Mouse (Mus musculus) liver, embryonic 14.5 days (tissue): ENCODE results near the gene Kpna7. TPM values are rescaled to one million over a fixed set of nuclear protein-coding genes. Genes with fewer than 3 reads are reported as not detected.

ENCODE experiments used
- ATAC-seq: fragments of 200-750 bp; cut with Nextera tagmentation; 2 replicates; pipeline ENCODE4 v1.8.0; 2017; ENCODE audit warnings: moderate number of reproducible peaks, mild to moderate bottlenecking, moderate library complexity; ENCODE audit not compliant: insufficient read depth
- DNase-seq, 3 experiments: peaks; one replicate each; pipeline ENCODE4 v3.0.0-alpha.2; 2012 to 2013; ENCODE audit warnings: low read depth in 3 of 3, low spot score in 3 of 3
- H3K27ac ChIP-seq: fragments of 300-500 bp; sonication (generic); 2 replicates; pipeline ENCODE4 v1.5.1; 2014; ENCODE audit warnings: moderate library complexity, mild to moderate bottlenecking, control low read depth, inconsistent platforms
- H3K27me3 ChIP-seq: fragments of 300-500 bp; sonication (generic); 2 replicates; pipeline ENCODE4 v1.6.1; 2014; ENCODE audit warnings: mild to moderate bottlenecking, low read length, moderate library complexity; ENCODE audit not compliant: control insufficient read depth, insufficient read depth
- H3K36me3 ChIP-seq: fragments of 300-500 bp; sonication (generic); replicated peaks from 2 replicates; pipeline ENCODE4 v1.6.1; 2014; ENCODE audit warnings: low read depth; ENCODE audit not compliant: control insufficient read depth, insufficient read depth
- H3K4me1 ChIP-seq, 2 experiments: fragments of 200-500 bp in 1 of 2; fragments of 300-500 bp in 1 of 2; sonication (generic) in 1 of 2; replicated peaks; 2 replicates each; pipeline ENCODE4 v1.6.1; 2012 to 2014; ENCODE audit warnings: antibody characterized with exemption in 1 of 2, inconsistent platforms in 1 of 2, low read length in 1 of 2; ENCODE audit not compliant: control insufficient read depth in 2 of 2, insufficient read depth in 2 of 2
- H3K4me2 ChIP-seq: fragments of 300-500 bp; sonication (generic); 2 replicates; pipeline ENCODE4 v1.6.1; 2014; ENCODE audit warnings: low read depth, mild to moderate bottlenecking, control low read depth, moderate library complexity
- H3K4me3 ChIP-seq, 2 experiments: fragments of 200-500 bp in 1 of 2; fragments of 300-500 bp in 1 of 2; sonication (generic) in 1 of 2; 2 replicates each; pipeline ENCODE4 v1.5.1; 2012 to 2014; ENCODE audit warnings: low read depth in 2 of 2, low read length in 2 of 2, mild to moderate bottlenecking in 2 of 2, control low read depth in 1 of 2, inconsistent platforms in 1 of 2, moderate library complexity in 1 of 2; ENCODE audit not compliant: insufficient read depth in 1 of 2
- H3K9ac ChIP-seq: fragments of 300-500 bp; sonication (generic); replicated peaks from 2 replicates; pipeline ENCODE4 v1.6.1; 2014; ENCODE audit warnings: mild to moderate bottlenecking, control low read depth, moderate library complexity
- H3K9me3 ChIP-seq: fragments of 300-500 bp; sonication (generic); 2 replicates; pipeline ENCODE4 v1.6.1; 2016; ENCODE audit warnings: low read length, mixed read lengths; ENCODE audit not compliant: control insufficient read depth
- CTCF ChIP-seq: IDR thresholded peaks from 2 replicates; pipeline ENCODE4 v1.5.1; 2016; ENCODE audit warnings: antibody characterized with exemption, low read depth, control low read depth
- EP300 ChIP-seq: IDR thresholded peaks from 2 replicates; pipeline ENCODE4 v1.6.1; 2016; ENCODE audit warnings: antibody characterized with exemption, low read depth
- WGBS: fragments of 180-500 bp; shearing (Covaris S2); extraction: QIAGEN DNeasy Blood & Tissue Kit; methylation state at CpG from one replicate; pipeline ENCODE4 v1.1.7; 2014; ENCODE audit not compliant: insufficient replicate concordance; 5-methylcytosine and 5-hydroxymethylcytosine counted together
- polyA plus RNA-seq, 2 experiments: library from polyadenylated mRNA; depleted of rRNA in 1 of 2; stranded (reverse) in 1 of 2; unstranded in 1 of 2; fragments of >200 nt; fragmentation: Nextera tagmentation in 1 of 2; extraction: Ambion mirVana in 1 of 2; gene quantifications; 2 replicates each; pipeline versions ENCODE4 v1.2.1 to v1.2.3; 2012 to 2014

Gene Kpna7
- polyA plus RNA-seq, 2 experiments: 0.04 to 0.11 TPM

GRCm38 (mm10) chr5:145118461-145118860 lies 34.6 kb upstream of the Kpna7 start:
- Histone ChIP-seq H3K36me3 (no peaks in the 10 kb centered on the region), H3K9ac (no peak overlapping the region), H3K9me3 (no peaks in the 10 kb centered on the region), H3K4me3 (no peak overlapping the region), H3K4me1 (no peaks in the 10 kb centered on the region), H3K4me2 (no peak overlapping the region), H3K27ac (no peak overlapping the region), H3K27me3 (no peaks in the 10 kb centered on the region)
- 78% methylated on average over 5 of the region's 5 CpGs for WGBS
- TF ChIP-seq EP300 (no peak), CTCF (no peak)
- ATAC-seq (no peak), DNase-seq (no peak)

- Histone ChIP-seq H3K9me3 (no peaks in the 10 kb centered on the region), H3K36me3 (no peaks in the 10 kb centered on the region), H3K4me2 (no peak overlapping the region), H3K27ac (no peak overlapping the region), H3K9ac (no peak overlapping the region), H3K4me3 (no peak overlapping the region), H3K4me1 (no peaks in the 10 kb centered on the region), H3K27me3 (no peaks in the 10 kb centered on the region)
- no peak for TF ChIP-seq CTCF
- TF ChIP-seq EP300: no peak
- DNase-seq (no peak), ATAC-seq (no peak)
- WGBS: 68% methylated on average over 6 of the region's 6 CpGs
These were observed 34.2 kb upstream of the Kpna7 start for GRCm38 (mm10) chr5:145118005-145118404.

- 34% methylated on average over 10 of the region's 10 CpGs for WGBS
- TF ChIP-seq EP300 (no peak), CTCF (peak; percentile 89)
- ATAC-seq (peak; percentile 11; the same call in 1 of the 2 replicates), DNase-seq (no peak)
- Histone ChIP-seq H3K4me1 (no peaks in the 10 kb centered on the region), H3K36me3 (no peaks in the 10 kb centered on the region), H3K27me3 (no peaks in the 10 kb centered on the region), H3K4me2 (peak overlapping the region; percentile 71; the same call in 1 of the 2 replicates), H3K27ac (no peak overlapping the region), H3K9me3 (no peaks in the 10 kb centered on the region), H3K4me3 (no peak overlapping the region), H3K9ac (no peak overlapping the region)
These were observed 33.1 kb upstream of the Kpna7 start for GRCm38 (mm10) chr5:145116916-145117315.

DNA sequence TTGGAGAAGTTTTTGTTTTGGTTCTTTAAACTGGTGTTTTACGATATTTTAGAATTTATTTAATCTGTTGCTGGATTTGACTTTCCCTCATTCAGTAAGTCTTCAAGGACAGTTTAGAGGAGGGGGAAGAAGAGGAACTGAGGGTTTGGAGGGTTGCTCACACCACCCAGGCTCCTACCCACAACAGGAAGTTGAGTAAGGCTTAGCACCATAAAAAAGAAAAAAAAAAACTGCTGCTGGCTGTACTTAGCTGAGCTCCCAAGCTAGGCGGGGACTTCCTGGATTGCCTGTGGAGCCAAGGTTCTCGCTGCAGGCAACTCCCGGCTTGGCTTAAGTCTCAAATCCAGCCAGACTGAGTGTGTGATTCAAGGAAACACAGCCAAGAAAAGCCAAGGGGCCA lies 32.5 kb upstream of the Kpna7 start:
- Histone ChIP-seq H3K36me3 (no peaks in the 10 kb centered on the region), H3K4me2 (peak overlapping the region; percentile 71), H3K27ac (no peak overlapping the region), H3K27me3 (no peaks in the 10 kb centered on the region), H3K4me3 (peak overlapping the region in 1 of 2 experiments; percentile 16; a peak in 1 of 4 replicates), H3K4me1 (no peaks in the 10 kb centered on the region), H3K9me3 (no peaks in the 10 kb centered on the region), H3K9ac (no peak overlapping the region)
- TF ChIP-seq EP300 (no peak), CTCF (no peak)
- ATAC-seq (no peak), DNase-seq (no peak)
- 10% methylated on average over 4 of the region's 4 CpGs for WGBS

DNA sequence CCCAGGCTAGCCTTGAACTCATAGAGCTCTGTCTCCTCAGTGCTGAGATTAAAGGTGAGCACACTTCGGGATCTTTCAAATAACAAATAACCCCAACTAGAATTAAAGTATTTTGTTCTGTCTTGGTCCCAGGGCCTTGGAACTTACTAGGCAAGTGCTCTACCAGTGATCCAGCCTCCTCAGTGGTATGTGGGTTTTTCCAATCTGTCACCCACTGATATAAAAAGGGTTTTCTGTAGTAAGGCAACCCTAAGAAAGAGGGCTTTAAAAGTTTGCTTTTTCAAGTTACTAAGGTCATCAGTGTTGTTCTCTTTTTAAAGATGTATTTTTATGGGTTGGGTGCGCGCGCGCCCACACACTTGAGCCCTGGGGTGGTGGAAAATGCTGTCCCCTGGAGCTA lies 31.9 kb upstream of the Kpna7 start:
- Histone ChIP-seq H3K4me3 (peak overlapping the region in 1 of 2 experiments; percentile 14; a peak in 1 of 4 replicates), H3K36me3 (no peaks in the 10 kb centered on the region), H3K4me2 (peak overlapping the region; percentile 71), H3K4me1 (no peaks in the 10 kb centered on the region), H3K27me3 (no peaks in the 10 kb centered on the region), H3K27ac (no peak overlapping the region), H3K9me3 (no peaks in the 10 kb centered on the region), H3K9ac (no peak overlapping the region)
- WGBS: 70% methylated on average over 5 of the region's 5 CpGs
- ATAC-seq (no peak), DNase-seq (no peak)
- TF ChIP-seq CTCF (no peak), EP300 (no peak)
